Comparison of ENCODE assay signal across 10 mouse cellular contexts in genomic region chr3:28467871-28468285, GRCm38 (mm10).
DNase-seq lines count a peak whose midpoint lies in the region; ATAC-seq and TF ChIP-seq lines count a peak whose summit lies in the region.
"Had no signal": no experiment of that assay in that cellular context is flagged by ENCODE, and none has a peak within 500 bp of the region (broad histone marks: within the 10 kb centered on the region; RNA-seq: fewer than 3 reads in every experiment).

No protein-coding gene starts in this region.

- H3K27ac ChIP-seq in kidney, postnatal 0 days, result no peak overlapping the region
- no peak overlapping the region for H3K27ac ChIP-seq in intestine, embryonic 15.5 days
- no peak overlapping the region for H3K27ac ChIP-seq in midbrain, postnatal 0 days (ENCODE audit: low read depth, low read length)

- H3K4me3 ChIP-seq in kidney, postnatal 0 days (replicated peaks; ENCODE audit: low read depth, low read length), result no peak overlapping the region
- H3K4me3 ChIP-seq in intestine, embryonic 15.5 days (replicated peaks), result no peak overlapping the region
- no peak overlapping the region for H3K4me3 ChIP-seq in midbrain, postnatal 0 days (ENCODE audit: low read depth, low read length)

- peak; percentile 14 for DNase-seq in adrenal gland, postnatal 14 days
- no peak for DNase-seq in adrenal gland, adult 18-20 months (ENCODE audit: low spot score in 2 of 2)
- DNase-seq in kidney, postnatal 0 days (ENCODE audit: low spot score), result peak; percentile 9
- no peak for DNase-seq in kidney, adult 11 months
- DNase-seq in CD4-positive, CD25-positive, alpha-beta regulatory T cell, adult 2 months (ENCODE audit: low read depth, low spot score), result peak; percentile 47
- DNase-seq in cerebellum, adult 18-20 months, result no peak
- DNase-seq in midbrain, postnatal 0 days (ENCODE audit: low spot score), result no peak
- DNase-seq: B cell, adult 2 months; liver, postnatal 0 days had no signal

- ATAC-seq in kidney, postnatal 0 days (replicated peaks; ENCODE audit: low FRiP score, low read depth), result no peak
- peak; percentile 89 for ATAC-seq in intestine, embryonic 15.5 days
- ATAC-seq in midbrain, postnatal 0 days (ENCODE audit: low FRiP score), result no peak
- ATAC-seq: liver, postnatal 0 days had no signal

- WGBS in kidney, postnatal 0 days, result 57% methylated on average over 4 of the region's 4 CpGs
- 60% methylated on average over 4 of the region's 4 CpGs for WGBS in intestine, embryonic 15.5 days
- 70% methylated on average over 4 of the region's 4 CpGs for whole genome bisulfite sequencing in midbrain, postnatal 0 days

- no peak overlapping the region for H3K9ac ChIP-seq in kidney, postnatal 0 days (ENCODE audit: low read depth, low read length)
- no peak overlapping the region for H3K9ac ChIP-seq in intestine, embryonic 15.5 days
- no peak overlapping the region for H3K9ac ChIP-seq in midbrain, postnatal 0 days (replicated peaks; ENCODE audit: low read length, poor library complexity, severe bottlenecking)
- H3K9ac ChIP-seq: liver, postnatal 0 days had no signal

- no peak overlapping the region for H3K4me2 ChIP-seq in kidney, postnatal 0 days (ENCODE audit: low read length)
- H3K4me2 ChIP-seq in intestine, embryonic 15.5 days (replicated peaks), result no peak overlapping the region
- H3K4me2 ChIP-seq in midbrain, postnatal 0 days (ENCODE audit: low read depth, low read length, poor library complexity, severe bottlenecking), result no peak overlapping the region

- no peaks in the 10 kb centered on the region for H3K36me3 ChIP-seq in kidney, postnatal 0 days (ENCODE audit: insufficient read depth, low read length)
- no peaks in the 10 kb centered on the region for H3K36me3 ChIP-seq in intestine, embryonic 15.5 days
- no peaks in the 10 kb centered on the region for H3K36me3 ChIP-seq in midbrain, postnatal 0 days (ENCODE audit: insufficient read depth, low read length)

- TF ChIP-seq CTCF in kidney, postnatal 0 days (IDR thresholded peaks at IDR 0.05; ENCODE audit: low read depth), result no peak
- no peak for TF ChIP-seq CTCF in midbrain, postnatal 0 days (IDR thresholded peaks at IDR 0.05)

- no peaks in the 10 kb centered on the region for H3K4me1 ChIP-seq in kidney, postnatal 0 days (replicated peaks; ENCODE audit: insufficient read depth, low read length)
- H3K4me1 ChIP-seq in intestine, embryonic 15.5 days (replicated peaks), result no peaks in the 10 kb centered on the region
- no peaks in the 10 kb centered on the region for H3K4me1 ChIP-seq in midbrain, postnatal 0 days (ENCODE audit: insufficient read depth, low read length)

- H3K27me3 ChIP-seq in kidney, postnatal 0 days (ENCODE audit: insufficient read depth, low read length), result no peaks in the 10 kb centered on the region
- H3K27me3 ChIP-seq in intestine, embryonic 15.5 days (replicated peaks), result no peaks in the 10 kb centered on the region
- no peaks in the 10 kb centered on the region for H3K27me3 ChIP-seq in midbrain, postnatal 0 days (ENCODE audit: insufficient read depth, low read length)

- H3K9me3 ChIP-seq in kidney, postnatal 0 days (replicated peaks; ENCODE audit: low read length), result no peaks in the 10 kb centered on the region
- no peaks in the 10 kb centered on the region for H3K9me3 ChIP-seq in intestine, embryonic 15.5 days
- H3K9me3 ChIP-seq in midbrain, postnatal 0 days (ENCODE audit: low read length), result no peaks in the 10 kb centered on the region

Comparison
In these comparisons a context has a peak if more than half of its experiments do, and no peak if none do; other contexts are left out.
1. DNase-seq: peak in adrenal gland, postnatal 14 days (single experiment), kidney, postnatal 0 days (single experiment) and CD4-positive, CD25-positive, alpha-beta regulatory T cell, adult 2 months (single experiment); none in adrenal gland, adult 18-20 months (0 of 2), kidney, adult 11 months (single experiment), cerebellum, adult 18-20 months (0 of 2) and midbrain, postnatal 0 days (single experiment).